11 mouse cellular contexts compared by ENCODE assay signal in genomic region chr17:86988601-86989184, GRCm38 (mm10). TPM values are rescaled to one million over a fixed set of nuclear protein-coding genes. Genes with fewer than 3 reads are reported as not detected.
DNase-seq lines count a peak whose midpoint lies in the region; ATAC-seq and TF ChIP-seq lines count a peak whose summit lies in the region.
"Had no signal": no experiment of that assay in that cellular context is flagged by ENCODE, and none has a peak within 500 bp of the region (broad histone marks: within the 10 kb centered on the region; RNA-seq: fewer than 3 reads in every experiment).

No protein-coding gene starts in this region.

- no peak overlapping the region for H3K27ac ChIP-seq in lung, embryonic 16.5 days (ENCODE audit: low read length)
- peak overlapping the region; percentile 36; the same call in 1 of the 2 replicates for H3K27ac ChIP-seq in heart, postnatal 0 days (ENCODE audit: low read depth)
- H3K27ac ChIP-seq: lung, embryonic 15.5 days had no signal

- no peak overlapping the region for H3K9ac ChIP-seq in lung, embryonic 16.5 days (ENCODE audit: low read length)
- H3K9ac ChIP-seq in heart, postnatal 0 days (replicated peaks; ENCODE audit: low read depth, low read length), result peak overlapping the region; percentile 25; the same call in 1 of the 2 replicates
- H3K9ac ChIP-seq: lung, embryonic 15.5 days had no signal

- no peaks in the 10 kb centered on the region; the same call in 1 of the 2 replicates for H3K4me1 ChIP-seq in lung, embryonic 16.5 days (replicated peaks; ENCODE audit: control insufficient read depth, insufficient read depth, low read length)
- H3K4me1 ChIP-seq in lung, adult 2 months (ENCODE audit: control insufficient read depth, insufficient read depth, low read length), result peaks cover 8% of the 10 kb centered on the region
- peaks cover 40% of the 10 kb centered on the region for H3K4me1 ChIP-seq in heart, postnatal 0 days (ENCODE audit: control insufficient read depth, insufficient read depth)

- H3K9me3 ChIP-seq in lung, embryonic 16.5 days (ENCODE audit: control insufficient read depth, low read length), result no peaks in the 10 kb centered on the region
- H3K9me3 ChIP-seq in heart, postnatal 0 days (replicated peaks; ENCODE audit: control insufficient read depth, low read length), result no peaks in the 10 kb centered on the region
- H3K9me3 ChIP-seq: lung, embryonic 15.5 days had no signal

- H3K27me3 ChIP-seq in lung, embryonic 16.5 days (ENCODE audit: control insufficient read depth, insufficient read depth, low read depth, low read length), result no peaks in the 10 kb centered on the region
- no peaks in the 10 kb centered on the region for H3K27me3 ChIP-seq in heart, postnatal 0 days (ENCODE audit: control insufficient read depth, insufficient read depth, low read length)
- H3K27me3 ChIP-seq: lung, embryonic 15.5 days had no signal

- 65% methylated on average over 6 of the region's 6 CpGs for WGBS in lung, embryonic 16.5 days
- WGBS in lung, adult 2 months, result 40% methylated on average over 6 of the region's 6 CpGs
- 28% methylated on average over 6 of the region's 6 CpGs for WGBS in heart, postnatal 0 days

- no peak for TF ChIP-seq POLR2A in lung, adult 2 months (IDR thresholded peaks at IDR 0.05; ENCODE audit: borderline replicate concordance, extremely low read depth, low read depth, low read length)

- no peak overlapping the region for H3K4me2 ChIP-seq in lung, embryonic 16.5 days (ENCODE audit: low read depth, low read length)
- no peak overlapping the region for H3K4me2 ChIP-seq in heart, postnatal 0 days (ENCODE audit: low read depth, low read length)
- H3K4me2 ChIP-seq: lung, embryonic 15.5 days had no signal

- TF ChIP-seq EP300 in heart, postnatal 0 days (IDR thresholded peaks at IDR 0.05; ENCODE audit: low read depth), result no peak

- peak; percentile 2 for DNase-seq in embryo, embryonic 10.5 days (ENCODE audit: low spot score)
- no peak for DNase-seq in embryo, embryonic 10 days (ENCODE audit: low spot score)
- DNase-seq in lung, adult 2 months, result no peak
- DNase-seq in heart, postnatal 0 days (ENCODE audit: low spot score), result peak; percentile 39
- peak; percentile 74 for DNase-seq in retina, postnatal 1 day
- DNase-seq in frontal cortex, adult 2 months (ENCODE audit: extremely low spot score in 1 of 2, low spot score in 1 of 2), result no peak
- DNase-seq: adrenal gland, postnatal 14 days had no signal

- no peaks in the 10 kb centered on the region for H3K36me3 ChIP-seq in lung, embryonic 16.5 days (ENCODE audit: control insufficient read depth, insufficient read depth, low read length)
- no peaks in the 10 kb centered on the region for H3K36me3 ChIP-seq in heart, postnatal 0 days (replicated peaks; ENCODE audit: control insufficient read depth, insufficient read depth, low read length)

- no peak overlapping the region for H3K4me3 ChIP-seq in lung, embryonic 16.5 days (ENCODE audit: low read length)
- no peak overlapping the region for H3K4me3 ChIP-seq in lung, adult 2 months (replicated peaks; ENCODE audit: extremely low read depth, low read depth, low read length)
- no peak overlapping the region for H3K4me3 ChIP-seq in heart, postnatal 0 days (ENCODE audit: low read depth, low read length)
- H3K4me3 ChIP-seq: lung, embryonic 15.5 days had no signal

- peak; percentile 24; the same call in 1 of the 2 replicates for ATAC-seq in lung, embryonic 16.5 days (ENCODE audit: low read depth)
- peak; percentile 52; the same call in 1 of the 2 replicates for ATAC-seq in heart, postnatal 0 days (ENCODE audit: insufficient read depth, low read depth)
- ATAC-seq in megakaryocyte, adult 5-6 weeks (ENCODE audit: poor library complexity, severe bottlenecking), result no peak

- no peak for TF ChIP-seq CTCF in lung, adult 2 months (IDR thresholded peaks at IDR 0.05; ENCODE audit: insufficient read depth, low read length)
- TF ChIP-seq CTCF in heart, postnatal 0 days (IDR thresholded peaks at IDR 0.05; ENCODE audit: low read depth), result no peak

RNA-seq across cellular contexts. Expression of gene Rhoq, which starts 25.8 kb away (rescaled TPM):
- polyA plus RNA-seq in lung, embryonic 16.5 days (2015; fragmentation: Nextera tagmentation; extraction: Ambion mirVana), result 10.3 and 11.2 TPM in 2 replicates
- polyA plus RNA-seq in lung, adult 2 months (2012; rRNA removed), result 25.0 and 28.3 TPM in 2 replicates
- 67.4 and 74.6 TPM in 2 replicates for total RNA-seq in heart, postnatal 0 days (2014; rRNA removed; ENCODE audit: low replicate concordance)
- 17.6 and 18.7 TPM in 2 replicates for polyA plus RNA-seq in heart, postnatal 0 days (2015; fragmentation: Nextera tagmentation; extraction: Ambion mirVana)
- total RNA-seq in megakaryocyte, adult 5-6 weeks (2015), result 16.5 and 25.2 TPM in 2 replicates
- total RNA-seq in megakaryocyte, adult 5-6 weeks (2017), result 16.5 and 17.8 TPM in 2 replicates
- 31.9 and 33.3 TPM in 2 replicates for polyA plus RNA-seq in frontal cortex, adult 2 months (2012; rRNA removed)

RNA-seq across cellular contexts. Expression of gene Pigf, which starts 36.5 kb away (rescaled TPM):
- polyA plus RNA-seq in lung, embryonic 16.5 days (2015; fragmentation: Nextera tagmentation; extraction: Ambion mirVana), result 30.5 and 31.0 TPM in 2 replicates
- 2.9 and 5.3 TPM in 2 replicates for polyA plus RNA-seq in lung, adult 2 months (2012; rRNA removed)
- 5.0 and 10.1 TPM in 2 replicates for total RNA-seq in heart, postnatal 0 days (2014; rRNA removed; ENCODE audit: low replicate concordance)
- 9.0 and 12.2 TPM in 2 replicates for polyA plus RNA-seq in heart, postnatal 0 days (2015; fragmentation: Nextera tagmentation; extraction: Ambion mirVana)
- total RNA-seq in megakaryocyte, adult 5-6 weeks (2015), result 21.6 and 25.4 TPM in 2 replicates
- 27.7 and 32.1 TPM in 2 replicates for total RNA-seq in megakaryocyte, adult 5-6 weeks (2017)
- polyA plus RNA-seq in frontal cortex, adult 2 months (2012; rRNA removed), result 18.6 and 18.9 TPM in 2 replicates

RNA-seq across cellular contexts. Expression of gene Cript, which starts 36.7 kb away (rescaled TPM):
- polyA plus RNA-seq in lung, embryonic 16.5 days (2015; fragmentation: Nextera tagmentation; extraction: Ambion mirVana), result 133 and 138 TPM in 2 replicates
- polyA plus RNA-seq in lung, adult 2 months (2012; rRNA removed), result 7.7 and 15.5 TPM in 2 replicates
- total RNA-seq in heart, postnatal 0 days (2014; rRNA removed; ENCODE audit: low replicate concordance), result 34.7 and 40.0 TPM in 2 replicates
- 116 and 124 TPM in 2 replicates for polyA plus RNA-seq in heart, postnatal 0 days (2015; fragmentation: Nextera tagmentation; extraction: Ambion mirVana)
- total RNA-seq in megakaryocyte, adult 5-6 weeks (2015), result 135 and 148 TPM in 2 replicates
- 71.6 and 93.9 TPM in 2 replicates for total RNA-seq in megakaryocyte, adult 5-6 weeks (2017)
- 83.0 and 84.3 TPM in 2 replicates for polyA plus RNA-seq in frontal cortex, adult 2 months (2012; rRNA removed)

RNA-seq across cellular contexts. Expression of gene Atp6v1e2, which starts 41.0 kb away (rescaled TPM):
- not detected in 2 replicates for polyA plus RNA-seq in lung, embryonic 16.5 days (2015; fragmentation: Nextera tagmentation; extraction: Ambion mirVana)
- polyA plus RNA-seq in lung, adult 2 months (2012; rRNA removed), result not detected in 2 replicates
- not detected in 2 replicates for total RNA-seq in heart, postnatal 0 days (2014; rRNA removed; ENCODE audit: low replicate concordance)
- not detected in 2 replicates for polyA plus RNA-seq in heart, postnatal 0 days (2015; fragmentation: Nextera tagmentation; extraction: Ambion mirVana)
- total RNA-seq in megakaryocyte, adult 5-6 weeks (2015), result not detected in 2 replicates
- not detected in 2 replicates for total RNA-seq in megakaryocyte, adult 5-6 weeks (2017)
- 0.18 TPM in 1 of 2 replicates, not detected in the other for polyA plus RNA-seq in frontal cortex, adult 2 months (2012; rRNA removed)
- total RNA-seq: adrenal gland, postnatal 14 days had no signal
- polyA plus RNA-seq: embryonic facial prominence, embryonic 11.5 days; lung, embryonic 15.5 days had no signal

Comparison
In these comparisons a context has a peak if more than half of its experiments do, and no peak if none do; other contexts are left out.
1. DNase-seq: peak in embryo, embryonic 10.5 days (single experiment), heart, postnatal 0 days (single experiment) and retina, postnatal 1 day (single experiment); none in embryo, embryonic 10 days (single experiment), lung, adult 2 months (single experiment) and frontal cortex, adult 2 months (0 of 2).